Mouse (Mus musculus): Measurements from ENCODE around the gene Gm28308. TPM values are rescaled to one million over a fixed set of nuclear protein-coding genes. Genes with fewer than 3 reads are reported as not detected.

Gm28308 gene
- total and polyA plus RNA-seq, 3 experiments, result not detected

DNA sequence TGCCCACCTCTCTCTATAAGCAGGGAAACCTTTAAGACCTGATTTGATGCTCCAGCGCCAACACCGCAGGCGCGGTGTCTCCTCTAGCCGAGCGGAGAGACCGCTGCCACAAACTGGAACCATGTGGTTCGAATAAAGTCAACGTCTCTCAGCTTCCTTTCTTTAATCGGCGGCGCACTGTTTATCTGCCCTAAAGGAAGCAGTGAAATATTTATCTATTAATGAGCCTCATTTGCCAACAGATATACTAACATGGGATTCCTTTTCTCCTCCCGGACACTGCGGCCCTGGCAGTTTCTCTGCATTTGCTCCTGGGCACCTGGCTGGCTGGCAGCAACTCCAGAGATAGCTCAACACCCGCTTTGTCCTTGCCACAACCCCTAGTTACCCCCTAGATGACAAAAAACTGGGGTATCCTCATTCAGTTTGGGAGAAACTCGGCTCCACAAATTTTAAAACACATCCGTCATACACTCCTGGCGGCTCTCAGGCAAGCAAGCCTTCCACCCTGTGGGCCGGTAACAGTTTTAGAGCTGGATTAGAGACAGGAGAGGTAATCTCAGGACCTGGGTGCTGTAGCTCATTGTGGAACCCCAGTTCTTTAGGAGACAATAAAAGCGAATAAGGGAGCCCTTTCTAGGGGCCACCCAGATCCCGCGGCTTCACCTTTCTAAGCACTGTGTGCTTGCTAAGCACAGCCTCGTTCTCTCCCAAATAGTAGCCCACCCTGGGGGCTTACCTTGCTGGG, 4.9 kb upstream of the Gm28308 start:
- no peaks in the 10 kb centered on the region for H3K27me3 ChIP-seq (replicated peaks)
- H3K4me1 ChIP-seq (ENCODE audit: control insufficient read depth in 1 of 2, insufficient read depth in 2 of 2), result peaks cover 2 to 13% of the 10 kb centered on the region in 2 experiments; a peak in 2 of 4 replicates
- no peaks in the 10 kb centered on the region for H3K36me3 ChIP-seq (replicated peaks in 1 of 2; ENCODE audit: control insufficient read depth in 1 of 2, insufficient read depth in 1 of 2, low read length in 1 of 2)
- in situ Hi-C loops (cut with MboI; ENCODE audit: low pct_ligation_motif_present, low pct_unique_long_range_greater_than_20kb, low sequenced_read_pairs), result loop anchor here (10.0 to 25.0 kb wide), 2 partner anchors 206 to 353 kb away; partner anchors contain the start of gene Skap2
- TF ChIP-seq KAT2A (IDR thresholded peaks at IDR 0.05; ENCODE audit: insufficient replicate concordance, low read length), result no peak
- TF ChIP-seq POLR2AphosphoS2 (IDR thresholded peaks at IDR 0.05; ENCODE audit: low read depth, low read length), result no peak
- no peak for TF ChIP-seq RAD21 (IDR thresholded peaks at IDR 0.05; ENCODE audit: low read depth, low read length)
- no peak for TF ChIP-seq HCFC1 (IDR thresholded peaks at IDR 0.05; ENCODE audit: low read depth, low read length)
- no peak for TF ChIP-seq CHD2 (IDR thresholded peaks at IDR 0.05; ENCODE audit: low read length)
- no peak for TF ChIP-seq TCF12 (IDR thresholded peaks at IDR 0.05; ENCODE audit: low read depth, low read length)
- TF ChIP-seq MXI1 (IDR thresholded peaks at IDR 0.05; ENCODE audit: low read depth, low read length), result no peak
- TF ChIP-seq ZMIZ1 (IDR thresholded peaks at IDR 0.05; ENCODE audit: low read depth, low read length), result no peak
- no peak for TF ChIP-seq CHD1 (IDR thresholded peaks at IDR 0.05; ENCODE audit: low read depth, low read length)
- no peak for TF ChIP-seq E2F4 (IDR thresholded peaks at IDR 0.05; ENCODE audit: insufficient replicate concordance, low read depth, low read length)
- no peak for TF ChIP-seq POLR2A (IDR thresholded peaks at IDR 0.05; ENCODE audit: low read depth, low read length)
- TF ChIP-seq JUN (IDR thresholded peaks at IDR 0.05; ENCODE audit: insufficient read depth, low read depth, low read length), result no peak
- no peak for TF ChIP-seq IRF4 (IDR thresholded peaks at IDR 0.05; ENCODE audit: low read depth, low read length)
- no peak for TF ChIP-seq PAX5 (IDR thresholded peaks at IDR 0.05; ENCODE audit: low read length)
- TF ChIP-seq ZKSCAN1 (IDR thresholded peaks at IDR 0.05; ENCODE audit: borderline replicate concordance, low read depth, low read length), result no peak
- TF ChIP-seq USF2 (conservative IDR thresholded peaks at IDR 0.05; ENCODE audit: low read depth, low read length), result no peak
- no peak for TF ChIP-seq BHLHE40 (IDR thresholded peaks at IDR 0.05; ENCODE audit: low read depth, low read length)
- no peak for TF ChIP-seq MYC (IDR thresholded peaks at IDR 0.05; ENCODE audit: low read depth, low read length)
- TF ChIP-seq ETS1 (conservative IDR thresholded peaks at IDR 0.05; ENCODE audit: low read depth, low read length), result no peak
- TF ChIP-seq ZC3H11A (IDR thresholded peaks at IDR 0.05; ENCODE audit: low read depth, low read length), result no peak
- H3K4me2 ChIP-seq (ENCODE audit: insufficient read depth, low read depth, poor library complexity, severe bottlenecking), result no peak overlapping the region
- H3K9me3 ChIP-seq (replicated peaks; ENCODE audit: low read length), result peaks cover 20% of the 10 kb centered on the region
- H3K9ac ChIP-seq (ENCODE audit: insufficient read depth, low read depth), result no peak overlapping the region
- H3K79me2 ChIP-seq (replicated peaks; ENCODE audit: control insufficient read depth, extremely low read depth, insufficient read depth, poor library complexity, severe bottlenecking), result no peaks in the 10 kb centered on the region
- H3K27ac ChIP-seq (ENCODE audit: insufficient read depth, low read depth), result no peak overlapping the region
- DNase-seq (ENCODE audit: extremely low read depth), result no peak
- dilution Hi-C loops (cut with MboI; ENCODE audit: extremely low pct_ligation_motif_present, extremely low pct_unique_long_range_greater_than_20kb, low sequenced_read_pairs), result no loop called here
- no peak overlapping the region for H3K4me3 ChIP-seq (replicated peaks in 1 of 3; ENCODE audit: low read depth in 2 of 3, low read length in 2 of 3, poor library complexity in 1 of 3)

DNA sequence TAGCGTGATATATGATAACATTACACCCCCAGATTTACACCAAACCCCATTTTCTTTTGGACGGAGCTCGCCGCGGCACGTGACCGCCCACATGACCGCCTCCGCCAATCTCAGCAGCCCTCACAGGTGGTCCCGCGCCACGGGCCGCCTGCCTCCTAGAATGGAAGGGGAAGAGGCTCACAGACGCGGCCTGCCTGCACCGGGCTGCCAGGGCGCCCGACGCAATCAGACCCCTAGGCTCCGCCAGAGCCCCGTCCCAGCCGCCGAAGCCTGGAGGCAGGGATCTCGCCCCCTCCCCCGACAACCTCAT, 4.3 kb upstream of the Gm28308 start:
- Histone ChIP-seq H3K4me2 (ENCODE audit: insufficient read depth, low read depth, poor library complexity, severe bottlenecking) (no peak overlapping the region), H3K9me3 (replicated peaks; ENCODE audit: low read length) (peaks cover 22% of the 10 kb centered on the region), H3K9ac (ENCODE audit: insufficient read depth, low read depth) (no peak overlapping the region), H3K4me1 (ENCODE audit: control insufficient read depth in 1 of 2, insufficient read depth in 2 of 2) (peaks cover 2 to 16% of the 10 kb centered on the region in 2 experiments; a peak in 2 of 4 replicates), H3K4me3 (replicated peaks in 1 of 3; ENCODE audit: low read depth in 2 of 3, low read length in 2 of 3, poor library complexity in 1 of 3) (no peak overlapping the region), H3K27me3 (replicated peaks) (no peaks in the 10 kb centered on the region), H3K79me2 (replicated peaks; ENCODE audit: control insufficient read depth, extremely low read depth, insufficient read depth, poor library complexity, severe bottlenecking) (no peaks in the 10 kb centered on the region), H3K27ac (ENCODE audit: insufficient read depth, low read depth) (no peak overlapping the region), H3K36me3 (replicated peaks in 1 of 2; ENCODE audit: control insufficient read depth in 1 of 2, insufficient read depth in 1 of 2, low read length in 1 of 2) (no peaks in the 10 kb centered on the region)
- no peak for TF ChIP-seq ELF1 (IDR thresholded peaks at IDR 0.05; ENCODE audit: low read depth, low read length)
- TF ChIP-seq USF1 (IDR thresholded peaks at IDR 0.05; ENCODE audit: low read depth, low read length), result no peak
- TF ChIP-seq RAD21 (IDR thresholded peaks at IDR 0.05; ENCODE audit: low read depth, low read length), result no peak
- no peak for TF ChIP-seq JUND (conservative IDR thresholded peaks at IDR 0.05; ENCODE audit: low read depth, low read length)
- TF ChIP-seq KAT2A (IDR thresholded peaks at IDR 0.05; ENCODE audit: insufficient replicate concordance, low read length), result no peak
- no peak for TF ChIP-seq USF2 (conservative IDR thresholded peaks at IDR 0.05; ENCODE audit: low read depth, low read length)
- no peak for TF ChIP-seq TBP (conservative IDR thresholded peaks at IDR 0.05; ENCODE audit: low read depth, low read length)
- no peak for TF ChIP-seq MAX (IDR thresholded peaks at IDR 0.05; ENCODE audit: low read length)
- TF ChIP-seq MXI1 (IDR thresholded peaks at IDR 0.05; ENCODE audit: low read depth, low read length), result no peak
- no peak for TF ChIP-seq CTCF (conservative IDR thresholded peaks at IDR 0.05 in 1 of 2, IDR thresholded peaks at IDR 0.05 in 1 of 2; ENCODE audit: low read depth in 2 of 2, low read length in 2 of 2)
- TF ChIP-seq CHD1 (IDR thresholded peaks at IDR 0.05; ENCODE audit: low read depth, low read length), result no peak
- no peak for TF ChIP-seq E2F4 (IDR thresholded peaks at IDR 0.05; ENCODE audit: insufficient replicate concordance, low read depth, low read length)
- no peak for TF ChIP-seq ZNF384 (IDR thresholded peaks at IDR 0.05; ENCODE audit: low read depth, low read length)
- TF ChIP-seq POLR2A (IDR thresholded peaks at IDR 0.05; ENCODE audit: low read depth, low read length), result no peak
- no peak for DNase-seq (ENCODE audit: extremely low read depth)
- dilution Hi-C loops (cut with MboI; ENCODE audit: extremely low pct_ligation_motif_present, extremely low pct_unique_long_range_greater_than_20kb, low sequenced_read_pairs), result no loop called here
- in situ Hi-C loops (cut with MboI; ENCODE audit: low pct_ligation_motif_present, low pct_unique_long_range_greater_than_20kb, low sequenced_read_pairs), result loop anchor here (10.0 to 25.0 kb wide), 2 partner anchors 205 to 353 kb away; partner anchors contain the start of gene Skap2
